Mouse (Mus musculus) ES-Bruce4 (cell line): Measurements from ENCODE around the gene Ppp1r27. TPM values are rescaled to one million over a fixed set of nuclear protein-coding genes. Genes with fewer than 3 reads are reported as not detected.
A peak's percentile ranks its signal among the peaks of the same experiment; 100 is the strongest.

Experiments used
- H3K27ac ChIP-seq: 2 replicates; pipeline ENCODE4 v1.5.1; 2012; ENCODE audit warnings: low read length, inconsistent platforms; ENCODE audit not compliant: insufficient read depth
- H3K27me3 ChIP-seq: 2 replicates; pipeline ENCODE4 v1.6.1; 2012; ENCODE audit warnings: mild to moderate bottlenecking, low read length, inconsistent platforms; ENCODE audit not compliant: control insufficient read depth, poor library complexity, insufficient read depth, severe bottlenecking
- H3K36me3 ChIP-seq: 2 replicates; pipeline ENCODE4 v1.6.1; 2012; ENCODE audit warnings: inconsistent platforms, mild to moderate bottlenecking, low read length, moderate library complexity; ENCODE audit not compliant: control insufficient read depth, poor library complexity, insufficient read depth, severe bottlenecking
- H3K4me1 ChIP-seq: one replicate; pipeline ENCODE4 v1.8.1; 2011; ENCODE audit warnings: low read length; ENCODE audit not compliant: control insufficient read depth, insufficient read depth
- H3K4me3 ChIP-seq: 2 replicates; pipeline ENCODE4 v1.5.1; 2011; ENCODE audit warnings: low read depth, mild to moderate bottlenecking, low read length
- H3K9ac ChIP-seq: 2 replicates; pipeline ENCODE4 v1.6.1; 2012; ENCODE audit warnings: low read depth, mild to moderate bottlenecking, inconsistent platforms; ENCODE audit not compliant: poor library complexity, severe bottlenecking
- H3K9me3 ChIP-seq: replicated peaks from 2 replicates; pipeline ENCODE4 v1.6.1; 2012; ENCODE audit warnings: mild to moderate bottlenecking, low read length, inconsistent platforms; ENCODE audit not compliant: control insufficient read depth, poor library complexity, insufficient read depth, severe bottlenecking
- CTCF ChIP-seq: IDR thresholded peaks from one replicate; pipeline ENCODE4 v1.8.1; 2011; ENCODE audit warnings: low read depth, low read length
- EP300 ChIP-seq: IDR thresholded peaks from 2 replicates; pipeline ENCODE4 v1.6.1; 2011; ENCODE audit warnings: low read depth, low read length; ENCODE audit not compliant: insufficient read depth
- POLR2A ChIP-seq: IDR thresholded peaks from one replicate; pipeline ENCODE4 v1.8.1; 2011; ENCODE audit warnings: low read length; ENCODE audit not compliant: insufficient read depth
- polyA plus RNA-seq: library from polyadenylated mRNA; stranded (reverse); fragments of >200 nt; gene quantifications from 2 replicates; pipeline ENCODE4 v1.2.4, GENCODE M21; 2011; ENCODE audit warnings: low read depth; ENCODE audit not compliant: missing spikeins, insufficient read depth, insufficient read length

Gene Ppp1r27
- polyA plus RNA-seq, 1 experiment, result not detected

DNA sequence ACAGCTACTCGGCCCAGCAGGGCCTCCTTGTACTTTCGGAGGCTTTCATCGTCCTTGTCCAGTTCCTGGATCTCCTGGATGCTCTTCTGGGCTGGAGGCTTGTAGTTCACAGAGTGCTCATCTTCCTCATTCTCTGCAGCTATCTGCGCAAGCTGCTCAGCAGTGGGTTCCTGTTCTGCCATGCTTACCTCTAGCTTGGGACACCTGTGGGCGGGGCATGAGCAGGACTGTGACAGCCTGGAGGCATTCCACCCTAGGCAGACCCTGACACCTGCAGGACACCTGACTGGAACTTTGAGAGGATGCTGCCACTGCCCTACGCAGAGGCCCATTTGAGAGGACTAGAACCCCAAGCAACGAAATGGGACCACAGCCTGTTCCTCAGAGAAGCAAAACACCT lies 29.3 kb upstream of the Ppp1r27 start:
- Histone ChIP-seq H3K36me3 (peaks cover 25% of the 10 kb centered on the region), H3K27me3 (no peaks in the 10 kb centered on the region), H3K4me3 (peak overlapping the region; percentile 86), H3K9me3 (no peaks in the 10 kb centered on the region), H3K9ac (peak overlapping the region; percentile 86), H3K4me1 (peaks cover 4% of the 10 kb centered on the region), H3K27ac (0 out of 2 replicates have a peak overlapping the region, but pooled peaks have one; percentile 27)
- TF ChIP-seq POLR2A (no peak), CTCF (no peak), EP300 (no peak)

DNA sequence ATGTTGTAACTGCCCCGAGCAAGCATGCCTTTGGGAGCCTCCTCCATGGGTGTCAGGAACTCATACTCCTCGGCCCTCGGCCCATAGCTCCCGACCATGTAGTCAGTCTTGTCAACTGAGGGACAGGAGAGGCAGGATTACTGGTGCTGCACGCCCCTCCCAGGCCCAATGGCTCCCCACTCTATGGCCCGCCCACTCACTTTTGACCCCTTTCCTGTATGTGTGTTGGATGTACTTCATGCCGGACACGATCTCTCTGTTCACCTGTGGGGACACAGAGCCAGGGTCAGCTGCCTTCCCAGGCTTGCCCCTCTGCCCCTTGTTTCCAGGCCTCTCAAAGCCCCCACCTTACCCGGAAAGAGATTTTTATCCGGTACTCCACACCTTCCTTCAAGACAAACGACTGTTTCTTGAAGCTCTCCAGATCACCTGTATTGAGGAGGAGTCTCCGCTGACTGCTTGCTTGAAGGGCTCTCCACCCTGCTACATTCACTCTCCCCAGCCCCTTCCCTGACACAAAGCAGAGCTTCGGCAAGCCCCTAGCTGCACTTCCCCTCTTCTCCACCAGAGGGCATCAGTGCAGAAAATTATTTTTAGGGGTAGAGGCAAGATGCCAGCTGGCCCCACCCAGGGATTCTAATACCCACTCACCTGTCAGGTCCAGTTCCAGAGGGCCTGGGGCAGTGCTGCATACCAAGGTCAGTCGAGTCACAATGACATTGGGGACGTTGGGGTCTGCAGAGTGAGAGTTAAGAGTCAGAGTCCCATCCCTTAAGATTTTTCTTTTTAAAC lies 28.6 kb upstream of the Ppp1r27 start:
- no peak overlapping the region for H3K9ac ChIP-seq
- peak; percentile 67 for TF ChIP-seq CTCF
- TF ChIP-seq EP300, result no peak
- no peak for TF ChIP-seq POLR2A
- H3K9me3 ChIP-seq, result no peaks in the 10 kb centered on the region
- no peaks in the 10 kb centered on the region for H3K27me3 ChIP-seq
- H3K4me3 ChIP-seq, result no peak overlapping the region
- no peak overlapping the region for H3K27ac ChIP-seq
- H3K4me1 ChIP-seq, result peaks cover 4% of the 10 kb centered on the region
- H3K36me3 ChIP-seq, result peaks cover 22% of the 10 kb centered on the region

GRCm38 (mm10) chr11:120578694-120579243 lies 27.8 kb upstream of the Ppp1r27 start:
- peaks cover 4% of the 10 kb centered on the region for H3K4me1 ChIP-seq
- TF ChIP-seq EP300 (no peak), CTCF (no peak), POLR2A (no peak)
- peaks cover 22% of the 10 kb centered on the region for H3K36me3 ChIP-seq
- no peak overlapping the region for H3K4me3 ChIP-seq
- no peak overlapping the region for H3K9ac ChIP-seq
- H3K9me3 ChIP-seq, result no peaks in the 10 kb centered on the region
- no peaks in the 10 kb centered on the region for H3K27me3 ChIP-seq
- H3K27ac ChIP-seq, result no peak overlapping the region

DNA sequence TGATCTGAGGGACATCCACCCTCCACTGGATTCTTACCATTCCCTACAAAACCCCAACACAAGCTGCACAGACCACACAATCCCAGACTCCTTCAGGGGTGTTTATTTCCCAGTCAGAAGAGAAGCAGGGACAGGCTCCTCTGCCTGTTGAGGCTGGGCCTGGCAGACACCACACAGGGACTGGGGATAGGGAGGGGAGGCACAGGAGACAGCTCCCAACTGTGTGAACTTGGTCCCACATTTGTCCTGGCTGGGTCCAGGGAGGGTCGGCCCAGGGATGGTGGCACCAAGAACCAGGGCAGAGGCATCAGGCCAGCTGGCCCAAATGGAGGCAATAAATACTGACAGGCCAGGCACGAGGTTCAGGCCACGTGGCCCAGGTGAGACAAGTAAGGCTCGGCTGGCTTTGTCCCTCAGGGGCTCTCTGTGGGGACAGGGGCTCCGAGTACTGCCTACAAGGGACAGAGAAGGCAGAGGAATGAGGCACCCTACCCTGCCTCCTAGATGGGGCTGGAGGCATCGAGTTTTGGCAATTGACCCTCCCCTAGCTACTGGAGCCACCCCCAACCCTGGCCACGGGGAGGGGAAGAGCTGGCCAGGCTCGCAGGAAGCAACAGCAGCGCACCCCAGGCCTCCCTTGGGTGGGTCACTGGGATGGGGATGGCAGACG lies 27.2 kb upstream of the Ppp1r27 start:
- Histone ChIP-seq H3K27me3 (no peaks in the 10 kb centered on the region), H3K36me3 (peaks cover 22% of the 10 kb centered on the region), H3K9ac (no peak overlapping the region), H3K27ac (no peak overlapping the region), H3K9me3 (no peaks in the 10 kb centered on the region), H3K4me1 (peaks cover 4% of the 10 kb centered on the region), H3K4me3 (no peak overlapping the region)
- TF ChIP-seq CTCF (no peak), EP300 (no peak), POLR2A (no peak)

DNA sequence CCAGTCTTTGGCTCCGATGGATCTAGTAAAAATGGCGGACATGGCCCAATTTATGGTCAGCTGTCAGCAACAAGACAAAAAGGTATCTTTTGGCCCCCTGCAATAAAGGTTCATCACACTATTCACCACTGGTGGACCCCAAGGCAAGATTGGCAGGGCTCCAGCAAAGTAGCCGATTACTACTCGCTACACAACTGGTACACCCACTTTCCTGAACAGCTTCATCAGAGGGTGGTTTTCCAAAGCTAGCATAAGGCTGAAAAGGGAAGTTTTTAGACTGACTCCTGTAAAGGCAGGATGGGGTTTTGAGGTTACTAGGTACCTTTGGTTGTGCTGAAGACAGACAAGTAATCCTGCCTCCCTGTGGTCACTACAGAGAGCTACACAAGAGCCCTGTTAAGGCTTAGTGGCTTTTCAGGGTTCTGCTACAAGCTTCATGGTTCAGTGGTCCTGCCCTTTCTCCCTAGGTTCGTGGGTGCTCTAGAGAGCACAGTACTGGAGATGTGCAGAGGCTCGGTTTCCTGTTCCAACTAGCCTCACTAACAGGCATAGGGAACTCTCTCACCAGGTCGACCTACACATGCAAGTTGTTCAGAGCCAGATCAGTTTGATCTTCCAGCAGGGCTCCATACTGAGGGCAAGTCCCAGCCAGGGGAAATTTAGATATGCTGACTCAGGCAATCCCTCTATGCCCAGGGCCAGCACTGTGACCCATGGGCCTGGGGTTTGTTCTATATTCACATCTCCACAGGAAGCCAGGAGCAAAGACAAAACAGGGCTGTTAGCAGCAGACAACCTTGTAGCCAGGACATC lies 26.5 kb upstream of the Ppp1r27 start:
- no peak overlapping the region for H3K27ac ChIP-seq
- TF ChIP-seq CTCF (no peak), EP300 (no peak), POLR2A (no peak)
- no peak overlapping the region for H3K9ac ChIP-seq
- no peaks in the 10 kb centered on the region for H3K9me3 ChIP-seq
- no peak overlapping the region for H3K4me3 ChIP-seq
- peaks cover 22% of the 10 kb centered on the region for H3K36me3 ChIP-seq
- no peaks in the 10 kb centered on the region for H3K27me3 ChIP-seq
- H3K4me1 ChIP-seq, result peaks cover 4% of the 10 kb centered on the region
